Mouse (Mus musculus) adrenal gland, postnatal 4 days (tissue): ENCODE measurements around the gene Vps9d1. TPM values are rescaled to one million over a fixed set of nuclear protein-coding genes. Genes with fewer than 3 reads are reported as not detected.
"Not testable (repeated sequence)": the region's sequence is repeated elsewhere in the genome, so short reads cannot be mapped to it uniquely, and the experiment has no call there.

Experiments used
- DNase-seq, 2 experiments: peaks; one replicate each; pipeline ENCODE4 v3.0.0; 2021 to 2022; ENCODE audit warnings: low spot score in 2 of 2, mixed read lengths in 2 of 2
- total RNA-seq, 2 experiments: library from RNA; stranded (reverse); gene quantifications; 2 replicates each; pipeline ENCODE4 v1.2.3; 2021

The Vps9d1 gene
- total RNA-seq, 2 experiments from 2014 or later = 33.8 to 46.6 TPM

DNA sequence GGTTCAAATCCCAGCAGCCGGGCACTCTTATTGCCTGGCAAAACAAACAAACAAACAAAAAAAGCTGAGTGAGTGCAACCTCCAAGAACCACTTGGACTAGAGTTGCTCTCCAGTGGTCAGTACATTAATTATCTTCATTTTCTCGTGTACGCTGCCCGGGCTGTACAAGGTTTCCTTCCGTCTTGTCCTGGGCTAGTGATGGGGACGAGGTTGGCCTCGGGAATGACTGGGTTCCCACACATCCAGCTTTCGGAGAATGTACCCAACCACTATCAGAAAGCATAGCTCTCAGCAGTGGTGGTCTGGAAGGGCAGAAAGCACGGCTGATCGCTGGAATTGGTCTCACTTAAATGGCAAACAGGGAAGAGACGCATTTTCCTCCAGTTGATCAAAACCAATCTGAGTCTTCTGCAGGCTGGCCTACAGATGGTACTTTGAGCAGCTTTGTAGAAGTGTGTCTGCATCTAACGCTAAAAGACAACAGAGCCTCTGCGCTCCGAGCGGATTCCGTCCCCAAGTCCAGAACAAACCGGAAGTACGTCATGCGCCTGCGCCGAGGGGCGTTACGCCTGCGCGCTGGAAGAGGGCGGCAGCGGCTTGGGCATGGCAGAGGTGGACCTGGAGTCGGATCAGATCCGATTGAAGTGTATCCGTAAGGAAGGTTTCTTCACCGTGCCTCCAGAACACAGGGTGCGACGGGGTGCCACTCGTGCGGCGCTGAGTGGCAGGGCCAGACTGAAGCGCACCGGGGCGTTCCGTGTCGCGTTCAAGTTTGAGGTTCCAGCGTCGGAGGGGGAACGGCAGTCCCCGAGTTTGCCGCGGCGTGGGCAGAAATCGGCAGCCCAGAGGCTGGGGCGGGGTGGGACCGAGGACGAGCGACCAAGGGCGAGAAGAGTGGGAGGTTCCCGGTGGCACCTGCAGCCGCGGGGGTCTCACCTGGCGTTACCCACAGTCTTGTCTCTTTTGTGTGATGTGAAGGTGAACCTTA, 29.6 kb downstream of the Vps9d1 start, which contains the start of gene Cdk10:
Gene Cdk10, plus strand, starts transcription at position 565 of the 989 bp plus-strand sequence.
- peak; percentile 91 to 92 for DNase-seq

DNA sequence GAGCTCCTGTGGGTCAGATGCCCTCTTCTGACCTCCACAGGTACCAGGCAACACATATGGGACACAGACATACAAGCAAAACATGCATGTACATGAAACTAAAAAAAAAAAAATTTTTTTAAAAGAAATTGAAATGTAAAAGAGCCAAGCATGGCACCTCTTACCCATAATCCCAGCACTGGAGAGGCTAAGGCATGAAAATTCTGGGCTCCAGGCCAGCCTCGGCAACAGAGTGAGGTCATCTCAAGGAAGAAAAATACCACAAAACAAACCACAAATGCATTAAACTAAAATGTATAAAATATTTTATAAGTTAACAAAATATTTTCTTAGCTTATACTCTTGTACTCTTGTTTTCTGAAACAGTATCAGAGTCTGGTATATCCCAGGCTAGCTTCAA, 33.2 kb downstream of the Vps9d1 start:
- DNase-seq = no peak

DNA sequence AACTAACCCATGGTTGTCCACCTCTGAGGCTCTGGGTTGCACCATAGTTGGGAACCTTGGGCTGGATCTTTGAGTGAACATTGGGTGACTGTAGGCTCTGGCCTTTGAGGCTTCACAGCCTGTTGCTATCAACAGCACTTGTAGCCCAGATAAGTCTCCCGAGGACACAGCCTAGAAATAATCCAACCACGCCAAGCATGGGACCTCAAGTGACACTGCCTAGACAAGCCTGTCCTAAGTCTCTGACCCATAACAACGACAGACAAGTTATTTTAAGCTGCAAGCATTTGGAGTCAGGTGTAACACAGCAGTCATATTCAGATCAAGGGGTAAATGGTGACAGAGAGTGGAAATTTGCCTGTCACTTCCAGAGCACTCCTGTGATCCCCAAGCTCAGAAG, 38.7 kb downstream of the Vps9d1 start:
- DNase-seq = no peak

DNA sequence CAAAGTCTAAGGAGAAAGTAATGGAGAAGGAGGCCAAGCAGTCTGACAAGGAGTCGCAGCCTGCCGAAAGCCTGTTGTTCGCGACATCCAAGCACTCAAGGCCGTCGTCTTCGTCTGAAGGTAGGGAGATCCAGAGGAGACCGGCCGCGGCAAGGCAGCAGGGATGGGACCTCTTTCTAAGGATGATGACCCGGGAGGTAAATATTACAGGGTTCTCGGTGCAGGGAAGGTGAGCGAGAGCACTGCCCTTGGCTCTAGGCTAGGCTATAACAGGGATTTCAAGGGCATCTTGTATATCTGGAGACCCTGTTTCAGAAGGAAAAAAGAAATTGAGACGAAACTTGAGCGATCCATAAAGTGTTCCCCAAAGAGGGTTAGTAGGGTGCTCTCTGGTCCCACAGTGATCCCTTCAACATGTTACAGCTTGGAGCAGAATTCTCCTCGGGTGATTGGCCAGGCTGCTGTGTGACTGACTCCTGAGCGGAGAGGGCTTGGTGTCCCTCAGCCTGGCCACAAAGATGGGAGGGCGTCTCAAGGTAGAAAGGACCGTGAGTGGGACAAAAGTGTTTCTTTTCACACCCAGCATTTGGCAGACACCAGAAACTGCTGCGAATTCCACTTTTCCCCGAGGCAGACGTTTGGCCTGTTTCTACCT, 40.9 kb downstream of the Vps9d1 start:
- DNase-seq = no peak

DNA sequence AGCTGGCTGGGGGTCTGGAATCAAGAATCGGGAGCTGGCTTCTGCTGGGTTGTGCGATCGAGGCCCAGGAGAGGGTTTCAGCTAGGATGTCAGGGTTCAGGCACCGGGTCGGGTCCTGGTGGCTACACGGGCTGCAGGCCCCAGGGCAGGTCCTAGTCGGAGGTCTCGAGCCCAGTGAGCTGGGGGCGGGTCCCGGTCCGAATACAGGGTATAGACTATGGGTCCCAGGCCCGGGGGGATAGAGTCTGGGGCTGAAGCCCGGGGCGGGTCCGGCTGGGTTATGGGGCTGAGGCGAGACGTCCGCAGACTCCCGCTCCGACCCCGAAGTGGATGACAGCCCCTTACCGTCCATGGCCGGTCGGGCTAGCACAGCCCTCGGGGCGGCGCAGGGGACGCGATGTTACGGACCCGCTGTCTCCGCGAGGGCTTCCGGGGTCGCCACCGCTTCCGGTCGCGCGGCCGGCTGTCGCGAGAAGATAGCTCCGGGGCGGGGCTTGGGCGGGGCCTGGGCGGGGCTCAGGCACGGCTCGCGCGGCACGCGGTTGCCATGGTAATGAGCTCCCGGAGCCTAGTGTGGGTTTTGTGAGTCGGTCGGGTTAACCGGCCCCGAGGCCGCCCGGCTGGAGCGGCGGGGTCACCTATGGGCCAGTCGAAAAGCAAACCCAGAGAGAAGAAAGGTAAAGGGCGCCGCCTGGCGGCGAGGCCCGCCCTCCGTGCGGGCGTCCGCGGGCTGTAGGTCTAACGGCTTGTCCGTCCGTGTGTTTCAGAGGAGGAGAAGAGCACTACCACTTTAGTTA, 41.6 kb downstream of the Vps9d1 start, which contains the start of the genes Chmp1a and Spata33:
Gene Chmp1a, minus strand, starts transcription at position 443 of the 797 bp plus-strand sequence.
Gene Spata33, plus strand, starts transcription at position 512 of the 797 bp plus-strand sequence.
- DNase-seq = peak; percentile 79 to 90

DNA sequence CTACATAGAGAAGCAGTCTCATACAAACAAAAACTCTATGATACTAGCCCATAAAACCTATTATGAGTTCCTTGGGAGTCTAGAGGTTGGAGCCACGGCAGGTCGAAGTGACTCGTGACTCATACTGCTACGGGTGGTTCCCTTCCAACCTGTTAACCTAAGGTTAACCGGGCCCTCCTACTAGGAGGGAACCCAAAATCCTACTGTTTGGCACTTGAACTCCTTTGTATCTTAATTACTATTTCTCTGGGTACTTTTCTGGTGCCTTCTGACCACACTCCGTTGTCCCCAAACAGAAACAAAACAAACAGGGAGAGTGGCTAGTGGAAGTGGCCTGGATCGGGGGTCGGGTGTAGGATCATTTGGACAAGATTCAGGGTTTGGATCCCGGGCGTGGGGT, 42.3 kb downstream of the Vps9d1 start:
- no peak for DNase-seq

DNA sequence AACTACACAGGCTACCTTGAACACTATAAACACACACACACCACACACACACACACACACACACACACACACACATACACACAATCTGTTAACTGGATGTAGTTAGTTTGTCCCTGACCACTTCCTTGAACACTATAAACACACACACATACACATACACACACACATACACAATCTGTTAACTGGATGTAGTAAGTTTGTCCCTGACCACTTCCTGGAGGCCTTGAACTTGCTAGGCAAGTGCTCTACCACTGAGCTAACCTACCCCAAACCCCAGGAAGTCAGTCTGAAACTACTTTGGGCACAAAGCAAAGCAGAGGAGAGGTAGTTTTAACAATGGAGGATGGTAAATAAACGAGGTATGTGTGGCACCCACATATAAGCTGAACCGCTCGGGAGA, 50.6 kb downstream of the Vps9d1 start:
- DNase-seq = no peak

DNA sequence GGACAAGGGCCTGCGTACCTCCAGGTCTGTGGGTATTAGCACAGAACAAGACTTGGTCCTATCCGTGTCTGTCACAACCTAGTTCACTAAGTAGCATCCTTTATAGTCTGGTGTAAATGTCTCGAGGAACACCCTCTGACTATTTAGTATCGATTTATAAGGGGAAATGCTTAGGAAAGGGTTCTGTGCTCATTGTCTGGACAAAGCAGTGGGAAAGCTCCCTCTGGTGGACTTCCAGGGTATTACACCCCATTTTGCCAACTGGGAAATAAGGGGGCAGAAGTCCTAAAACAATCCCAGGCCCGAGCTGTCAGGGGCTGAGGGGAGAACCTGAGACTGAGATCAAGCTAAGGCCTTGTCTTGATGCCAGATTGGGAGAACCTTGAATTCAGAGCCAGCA, 51.9 kb downstream of the Vps9d1 start:
- DNase-seq = peak; percentile 24 to 49

DNA sequence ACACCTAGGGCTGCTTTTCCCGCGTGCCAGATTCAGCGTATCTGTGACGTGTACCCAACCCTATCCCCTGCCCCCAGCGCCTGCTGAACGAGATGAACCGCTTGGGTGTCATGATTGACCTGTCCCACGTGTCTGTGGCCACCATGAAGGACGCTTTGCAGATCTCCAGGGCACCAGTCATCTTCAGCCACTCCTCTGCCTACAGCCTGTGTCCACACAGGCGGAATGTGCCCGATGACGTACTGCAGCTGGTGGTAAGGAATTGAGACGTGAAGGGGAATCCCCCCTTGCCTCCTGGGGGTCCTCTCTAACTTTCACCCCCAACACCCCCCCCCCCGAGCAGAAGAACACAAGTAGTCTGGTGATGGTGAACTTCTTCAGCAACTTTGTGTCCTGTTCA, 54.3 kb downstream of the Vps9d1 start:
- no peak for DNase-seq

DNA sequence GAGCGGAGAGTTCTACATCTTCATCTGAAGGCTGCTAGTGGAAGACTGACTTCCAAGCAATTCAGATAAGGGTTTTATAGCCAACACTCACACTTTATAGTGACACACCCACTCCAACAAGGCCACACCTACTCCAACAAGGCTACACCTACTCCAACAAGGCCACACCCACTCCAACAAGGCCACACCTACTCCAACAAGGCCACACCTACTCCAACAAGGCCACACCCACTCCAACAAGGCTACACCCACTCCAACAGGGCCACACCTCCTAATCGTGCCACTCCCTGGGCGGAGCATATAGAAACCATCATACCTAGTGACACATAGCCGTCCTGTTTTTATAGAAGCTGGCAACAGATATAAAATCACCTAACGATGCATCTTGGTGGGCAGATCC, 57.1 kb downstream of the Vps9d1 start:
- not testable (repeated sequence) for DNase-seq

DNA sequence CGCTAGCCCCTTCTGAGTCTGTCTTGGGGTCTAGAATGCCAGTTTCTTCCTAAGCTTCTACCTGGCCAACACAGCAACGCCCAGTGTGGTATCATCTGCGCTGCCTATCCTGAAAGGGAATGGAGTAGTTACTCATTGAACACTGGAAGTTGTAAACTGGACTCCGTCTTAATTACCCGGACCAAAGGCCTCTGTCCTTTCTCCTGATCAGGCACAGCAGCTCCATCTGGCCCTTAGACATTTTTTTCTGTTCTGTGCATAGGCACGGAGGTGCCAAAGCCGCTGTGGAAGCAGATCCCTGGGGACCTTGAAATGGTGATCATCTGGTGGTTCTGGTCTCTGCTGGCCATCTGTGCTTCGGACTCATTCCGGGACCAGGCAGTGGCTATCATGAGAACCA, 60.4 kb downstream of the Vps9d1 start:
- DNase-seq = no peak

Other genes starting within 250 kb of the Vps9d1 start
- gene Ankrd11, start 212.1 kb downstream of the Vps9d1 start, total RNA-seq = 100 to 1,000 TPM; 132 TPM
- gene Spg7, start 191.4 kb downstream of the Vps9d1 start, total RNA-seq = 10 to 100 TPM; 67.6 to 72.6 TPM
- 100 to 1,000 TPM; 895 to 902 TPM for gene Rpl13, start 152.0 kb downstream of the Vps9d1 start, total RNA-seq
- 1 to 10 TPM; 6.3 to 7.3 TPM for gene Cpne7, start 137.0 kb downstream of the Vps9d1 start, total RNA-seq
- 10 to 100 TPM; 14.6 to 16.6 TPM for gene Sult5a1, start 96.0 kb downstream of the Vps9d1 start, total RNA-seq
- 10 to 100 TPM; 16.8 to 29.2 TPM for gene Dpep1, start 68.1 kb downstream of the Vps9d1 start, total RNA-seq
- gene Chmp1a, start 41.6 kb downstream of the Vps9d1 start, total RNA-seq = 100 to 1,000 TPM in 1 of 2 experiments, 10 to 100 TPM in 1; 97.3 to 105 TPM
- 1 to 10 TPM; 4.0 to 4.5 TPM for gene Spata33, start 41.5 kb downstream of the Vps9d1 start, total RNA-seq
- gene Cdk10, start 29.5 kb downstream of the Vps9d1 start, total RNA-seq = 10 to 100 TPM; 79.6 to 82.6 TPM
- gene Spata2l, start 18.1 kb downstream of the Vps9d1 start, total RNA-seq = 10 to 100 TPM; 11.6 to 11.9 TPM
- 10 to 100 TPM; 28.3 to 30.1 TPM for gene Zfp276, start 153 bp downstream of the Vps9d1 start, total RNA-seq
- gene Fanca, start 64.2 kb upstream of the Vps9d1 start, total RNA-seq = 10 to 100 TPM; 18.8 to 24.0 TPM
- gene Spire2, start 78.4 kb upstream of the Vps9d1 start, total RNA-seq = 1 to 10 TPM; 3.6 to 4.0 TPM
- 100 to 1,000 TPM; 221 to 224 TPM for gene Tcf25, start 119.4 kb upstream of the Vps9d1 start, total RNA-seq
- under 1 TPM in 1 of 2 experiments, not detected in 1; 0.14 TPM for gene Mc1r, start 152.8 kb upstream of the Vps9d1 start, total RNA-seq
- 100 to 1,000 TPM in 1 of 2 experiments, 10 to 100 TPM in 1; 59.5 to 102 TPM for gene Tubb3, start 157.1 kb upstream of the Vps9d1 start, total RNA-seq
- gene Def8, start 169.2 kb upstream of the Vps9d1 start, total RNA-seq = 10 to 100 TPM; 40.2 to 40.5 TPM
- 10 to 100 TPM; 59.9 to 61.8 TPM for gene Afg3l1, start 223.6 kb upstream of the Vps9d1 start, total RNA-seq